In the genomic region with DNA sequence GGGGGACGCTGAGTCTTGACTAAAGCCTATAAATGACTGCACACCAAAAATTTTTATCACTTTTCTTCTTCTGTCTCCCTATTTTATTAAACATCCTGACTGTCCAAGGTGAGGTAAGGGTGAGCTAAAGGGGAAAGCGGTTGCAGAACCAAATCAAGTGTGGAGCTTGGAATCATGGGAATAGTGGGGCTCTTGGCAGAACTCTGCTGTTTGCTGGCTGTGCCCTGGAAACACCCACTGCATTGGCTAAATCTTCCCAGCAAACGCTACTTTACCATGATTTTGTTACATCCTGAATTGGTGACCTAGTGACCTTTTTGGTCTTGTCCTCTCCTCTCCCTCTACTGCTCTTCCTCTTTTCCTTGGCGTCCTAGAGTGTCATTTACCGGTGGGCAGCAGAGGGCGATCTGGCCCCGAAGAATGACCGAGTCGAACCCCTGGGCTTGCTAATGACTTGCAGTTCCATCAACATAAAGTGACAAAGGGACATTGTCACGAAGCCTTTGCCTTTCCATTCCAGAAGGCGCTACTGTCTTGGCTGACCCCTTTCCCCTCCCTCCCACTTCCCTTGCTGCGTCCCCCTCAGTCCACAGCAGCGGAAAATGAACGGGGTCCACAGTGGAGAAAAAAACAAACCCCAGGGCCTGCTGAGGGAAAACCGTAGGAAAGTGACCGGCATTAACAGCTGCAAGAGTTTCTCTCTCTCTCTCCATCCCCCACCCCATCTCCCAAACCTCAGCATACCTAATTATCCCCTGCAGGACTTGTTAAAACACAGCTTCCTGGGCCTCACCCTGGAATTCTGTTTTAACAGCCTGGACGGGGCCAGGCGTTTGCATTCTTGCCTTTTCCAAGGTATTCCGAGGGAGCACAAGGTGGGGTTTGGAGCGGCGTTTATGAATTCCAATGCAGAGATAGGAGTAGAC, we compare ENCODE assay signal across 8 mouse cellular contexts. TPM values are rescaled to one million over a fixed set of nuclear protein-coding genes. Genes with fewer than 3 reads are reported as not detected.
DNase-seq lines count a peak whose midpoint lies in the region; ATAC-seq lines count a peak whose summit lies in the region.

No protein-coding gene starts in this region.

- 6% methylated on average over 21 of the region's 21 CpGs for WGBS in hindbrain, embryonic 12.5 days

- H3K9me3 ChIP-seq in hindbrain, embryonic 12.5 days (replicated peaks) = no peaks in the 10 kb centered on the region

- DNase-seq in NIH3T3 (ENCODE audit: low read depth) = peak; percentile 48
- peak; percentile 88 for DNase-seq in cerebellum, postnatal 10 days
- DNase-seq in frontal cortex, postnatal 14 days (ENCODE audit: low spot score in 2 of 2) = peak; percentile 57 to 63
- peak; percentile 72 to 77 for DNase-seq in layer of hippocampus, postnatal 36 days
- peak; percentile 70 for DNase-seq in lung, postnatal 25 days (ENCODE audit: low spot score)
- peak; percentile 65 for DNase-seq in right cerebral cortex, adult 18-20 months
- peak; percentile 72 for DNase-seq in urinary bladder, postnatal 14 days (ENCODE audit: low spot score)

- H3K27me3 ChIP-seq in hindbrain, embryonic 12.5 days = no peaks in the 10 kb centered on the region

- no peaks in the 10 kb centered on the region for H3K36me3 ChIP-seq in hindbrain, embryonic 12.5 days

- peak overlapping the region; percentile 49; the same call in 1 of the 2 replicates for H3K9ac ChIP-seq in hindbrain, embryonic 12.5 days

- H3K4me2 ChIP-seq in hindbrain, embryonic 12.5 days (replicated peaks) = peak overlapping the region; percentile 55

- peak; percentile 88 for ATAC-seq in hindbrain, embryonic 12.5 days (ENCODE audit: low FRiP score)

- H3K27ac ChIP-seq in hindbrain, embryonic 12.5 days = peak overlapping the region; percentile 73

- peaks cover 12% of the 10 kb centered on the region for H3K4me1 ChIP-seq in hindbrain, embryonic 12.5 days

- H3K4me3 ChIP-seq in hindbrain, embryonic 12.5 days = peak overlapping the region; percentile 22

RNA-seq across cellular contexts. Expression of a gene that starts 29.7 kb away (rescaled TPM):
- polyA plus RNA-seq in hindbrain, embryonic 12.5 days (2016; fragmentation: Nextera tagmentation; extraction: Ambion mirVana) = 35.2 and 37.1 TPM in 2 replicates
- 10 to 100 TPM; 34.2 to 35.9 TPM for total RNA-seq in layer of hippocampus, postnatal 36 days (2021)

Comparison
In these comparisons a context has a peak if more than half of its experiments do, and no peak if none do; other contexts are left out.
1. Peak in every context shown above with its lines: DNase-seq, ATAC-seq, H3K4me3 ChIP-seq and H3K27ac ChIP-seq.